Mouse (Mus musculus): Measurements from ENCODE around the gene Spata31d1a. TPM values are rescaled to one million over a fixed set of nuclear protein-coding genes. Genes with fewer than 3 reads are reported as not detected.

The Spata31d1a gene
- polyA plus RNA-seq, 1 experiment from 2014 or later, result 0.20 TPM

DNA sequence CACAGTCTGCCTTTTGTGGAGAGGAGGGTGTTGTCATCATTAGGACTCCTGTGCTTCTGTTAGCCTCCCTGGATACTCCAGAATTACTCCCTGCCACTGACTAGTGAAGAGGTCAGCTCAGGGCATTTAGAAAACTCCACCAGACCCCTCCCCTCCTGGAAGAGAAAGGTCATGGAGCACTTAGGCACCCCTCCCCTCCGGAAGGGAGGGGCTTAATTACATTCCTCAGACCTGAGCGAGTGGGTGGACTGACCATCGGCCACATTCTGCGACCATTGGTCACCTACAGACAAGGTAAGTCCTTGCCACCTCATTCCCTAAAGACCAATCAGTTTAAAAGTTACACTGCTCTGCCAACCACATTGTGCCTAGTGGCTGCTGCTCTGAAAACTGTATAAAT, 30.8 kb downstream of the Spata31d1a start:
- H3K27ac ChIP-seq, result no peak overlapping the region
- no peak for ATAC-seq (ENCODE audit: insufficient number of reproducible peaks, insufficient read depth, low FRiP score, low TSS enrichment, low read depth)
- H3K4me2 ChIP-seq, result no peak overlapping the region
- H3K4me1 ChIP-seq, result peaks cover 5% of the 10 kb centered on the region
- no peak overlapping the region for H3K4me3 ChIP-seq
- 38% methylated on average over 4 of the region's 4 CpGs for WGBS
- H3K9ac ChIP-seq, result no peak overlapping the region
- no peaks in the 10 kb centered on the region for H3K36me3 ChIP-seq
- no peaks in the 10 kb centered on the region for H3K9me3 ChIP-seq
- no peaks in the 10 kb centered on the region for H3K27me3 ChIP-seq

DNA sequence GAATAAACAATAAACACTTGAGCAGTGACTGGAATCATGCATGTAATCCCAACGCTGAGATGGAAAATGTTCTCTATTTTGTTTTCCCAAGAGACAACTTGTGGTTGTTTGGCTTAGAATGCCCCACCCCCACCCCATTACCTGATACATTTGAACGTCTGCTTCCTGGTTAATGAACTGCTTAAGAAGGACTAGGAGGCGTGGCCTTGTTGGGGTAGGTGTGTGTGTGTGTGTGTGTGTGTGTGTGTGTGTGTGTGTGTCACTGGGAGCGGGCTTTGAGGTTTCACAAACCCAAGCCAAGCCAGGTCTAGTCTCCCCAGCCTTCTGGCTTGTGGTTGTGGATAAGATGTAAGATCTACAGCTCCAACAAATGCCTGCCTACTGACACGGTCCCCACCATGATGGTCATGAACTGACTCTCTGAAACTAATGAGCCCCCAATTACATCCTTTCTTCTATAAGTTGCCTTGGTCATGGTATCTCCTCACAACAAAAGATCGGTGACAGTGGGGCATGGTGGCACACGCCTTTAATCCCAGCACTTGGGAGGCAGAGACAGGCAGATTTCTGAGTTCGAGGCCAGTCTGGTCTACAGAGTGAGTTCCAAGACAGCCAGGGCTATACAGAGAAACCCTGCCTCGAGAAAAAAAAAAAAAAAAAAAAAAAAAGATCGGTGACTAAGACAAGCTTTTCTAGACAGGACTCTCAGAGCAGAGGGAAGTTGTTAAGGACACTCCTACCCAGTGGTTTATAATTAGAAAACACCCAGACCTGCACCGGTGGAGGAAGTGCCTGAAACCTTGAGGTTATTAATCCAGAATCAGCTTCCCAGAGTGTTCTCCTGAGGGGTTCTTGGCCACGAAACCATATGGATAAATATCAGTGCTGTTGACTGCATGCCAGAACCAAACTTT, 33.6 kb downstream of the Spata31d1a start:
- Histone ChIP-seq H3K27ac (no peak overlapping the region), H3K4me3 (no peak overlapping the region), H3K27me3 (no peaks in the 10 kb centered on the region), H3K4me1 (peaks cover 17% of the 10 kb centered on the region), H3K36me3 (no peaks in the 10 kb centered on the region), H3K4me2 (no peak overlapping the region), H3K9ac (no peak overlapping the region), H3K9me3 (no peaks in the 10 kb centered on the region)
- ATAC-seq (ENCODE audit: insufficient number of reproducible peaks, insufficient read depth, low FRiP score, low TSS enrichment, low read depth), result no peak
- 69% methylated on average over 12 of the region's 12 CpGs for WGBS

DNA sequence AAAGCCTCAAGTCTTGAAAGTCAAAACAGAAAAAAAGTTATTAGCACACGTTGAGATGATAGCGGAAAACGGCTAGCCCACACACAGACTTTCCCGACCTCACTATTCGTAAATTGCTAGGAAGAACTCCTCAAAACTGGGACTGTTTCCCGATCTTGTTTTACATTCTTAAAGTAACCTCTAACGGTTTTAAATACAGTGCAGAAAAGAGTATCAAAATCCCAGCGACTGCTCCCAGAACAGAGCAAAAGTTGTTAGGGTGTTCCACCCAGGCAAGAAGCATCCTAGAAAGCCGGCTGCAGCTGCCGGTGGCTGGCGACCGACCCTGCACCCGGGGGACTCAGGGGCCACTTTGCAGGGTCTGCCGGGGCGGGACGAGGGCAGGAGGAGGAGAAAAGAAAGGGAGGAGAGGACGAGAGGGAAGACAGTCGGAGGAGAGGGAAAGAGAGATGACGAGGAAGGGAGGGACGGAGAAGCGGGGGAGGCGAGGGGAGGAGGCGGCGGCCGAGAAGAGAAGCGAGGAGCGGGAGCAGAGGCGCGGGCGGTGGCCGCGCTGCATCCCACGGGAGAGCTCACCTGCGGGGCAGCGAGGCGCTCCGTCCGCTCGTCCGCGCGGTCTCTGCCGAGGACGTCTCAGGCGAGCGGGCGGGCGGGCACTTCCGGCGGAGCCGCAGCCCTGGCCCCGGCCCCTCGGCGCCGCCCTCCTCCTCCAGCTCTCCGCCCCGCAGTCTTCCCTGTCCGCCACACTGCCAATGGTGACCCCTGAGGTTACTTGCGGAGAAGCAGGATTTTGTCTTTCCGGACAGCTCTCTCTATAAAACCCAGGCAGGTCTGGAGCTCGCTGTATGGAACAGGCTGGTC, 34.7 kb downstream of the Spata31d1a start, which contains the start of gene Golm1:
Gene Golm1, minus strand, starts transcription at position 661 of the 861 bp plus-strand sequence.
- peak within 1 kb of the TSS; percentile 79 for H3K4me2 ChIP-seq
- H3K9me3 ChIP-seq, result no peaks in the 10 kb centered on the region
- ATAC-seq (ENCODE audit: insufficient number of reproducible peaks, insufficient read depth, low FRiP score, low TSS enrichment, low read depth), result 0 out of 2 replicates have a peak, but pooled peaks have one; percentile 27
- peak within 1 kb of the TSS; percentile 85 for H3K27ac ChIP-seq
- H3K4me3 ChIP-seq, result peak within 1 kb of the TSS; percentile 71
- no peaks in the 10 kb centered on the region for H3K27me3 ChIP-seq
- no peaks in the 10 kb centered on the region for H3K36me3 ChIP-seq
- under 1% methylated on average over 49 of the region's 61 CpGs for whole genome bisulfite sequencing
- peak within 1 kb of the TSS; percentile 83 for H3K9ac ChIP-seq
- peaks cover 17% of the 10 kb centered on the region for H3K4me1 ChIP-seq

DNA sequence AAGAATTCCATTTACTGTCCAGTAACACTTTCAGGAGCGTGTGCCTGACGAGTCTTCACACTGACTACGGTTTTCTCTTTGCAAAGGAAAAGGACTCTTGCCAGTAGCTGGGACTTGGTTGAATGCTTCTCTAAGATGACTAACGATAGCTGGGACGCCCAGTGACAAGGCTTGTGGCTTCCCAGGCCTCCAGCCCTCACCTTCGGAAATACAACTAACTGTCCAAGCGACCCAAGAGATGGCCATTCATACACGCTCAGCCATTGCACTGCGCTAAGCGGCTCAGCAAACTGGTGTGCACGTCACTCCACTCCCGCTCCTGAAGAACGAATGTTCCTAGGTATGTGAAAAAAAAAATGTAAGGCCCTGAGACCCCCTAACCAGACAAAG, 35.4 kb downstream of the Spata31d1a start:
- H3K4me1 ChIP-seq, result peaks cover 19% of the 10 kb centered on the region
- peak overlapping the region; percentile 79 for H3K4me2 ChIP-seq
- peak overlapping the region; percentile 85 for H3K27ac ChIP-seq
- no peak for ATAC-seq (ENCODE audit: insufficient number of reproducible peaks, insufficient read depth, low FRiP score, low TSS enrichment, low read depth)
- H3K9me3 ChIP-seq, result no peaks in the 10 kb centered on the region
- WGBS, result under 1% methylated on average over 13 of the region's 13 CpGs
- H3K36me3 ChIP-seq, result no peaks in the 10 kb centered on the region
- peak overlapping the region; percentile 83 for H3K9ac ChIP-seq
- peak overlapping the region; percentile 71 for H3K4me3 ChIP-seq
- no peaks in the 10 kb centered on the region for H3K27me3 ChIP-seq

DNA sequence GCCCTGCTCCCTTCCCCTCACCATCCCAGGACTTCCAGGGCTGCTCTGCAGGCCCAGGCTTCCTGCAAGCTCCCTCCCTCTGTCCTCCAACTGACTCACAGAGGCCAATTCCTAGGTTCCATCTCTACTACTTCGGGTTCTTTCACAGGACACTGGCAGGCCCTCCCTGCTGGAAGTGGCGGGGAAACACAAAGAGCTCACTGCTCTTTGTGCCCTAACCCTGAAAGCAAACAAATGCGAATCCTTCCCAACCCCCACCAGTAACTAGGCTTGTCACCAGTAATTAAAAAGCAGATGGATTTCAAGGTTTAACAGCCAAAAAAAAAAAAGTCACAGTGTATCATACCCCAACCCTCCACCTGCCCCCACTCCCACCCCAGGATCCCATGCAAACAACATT, 35.9 kb downstream of the Spata31d1a start:
- Histone ChIP-seq H3K27ac (0 out of 2 replicates have a peak overlapping the region, but pooled peaks have one; percentile 28), H3K4me1 (peaks cover 21% of the 10 kb centered on the region), H3K36me3 (no peaks in the 10 kb centered on the region), H3K4me2 (peak overlapping the region; percentile 79), H3K9ac (peak overlapping the region; percentile 83), H3K4me3 (peak overlapping the region; percentile 71), H3K9me3 (no peaks in the 10 kb centered on the region), H3K27me3 (no peaks in the 10 kb centered on the region)
- WGBS, result 6% methylated on average over 3 of the region's 3 CpGs
- ATAC-seq (ENCODE audit: insufficient number of reproducible peaks, insufficient read depth, low FRiP score, low TSS enrichment, low read depth), result no peak

DNA sequence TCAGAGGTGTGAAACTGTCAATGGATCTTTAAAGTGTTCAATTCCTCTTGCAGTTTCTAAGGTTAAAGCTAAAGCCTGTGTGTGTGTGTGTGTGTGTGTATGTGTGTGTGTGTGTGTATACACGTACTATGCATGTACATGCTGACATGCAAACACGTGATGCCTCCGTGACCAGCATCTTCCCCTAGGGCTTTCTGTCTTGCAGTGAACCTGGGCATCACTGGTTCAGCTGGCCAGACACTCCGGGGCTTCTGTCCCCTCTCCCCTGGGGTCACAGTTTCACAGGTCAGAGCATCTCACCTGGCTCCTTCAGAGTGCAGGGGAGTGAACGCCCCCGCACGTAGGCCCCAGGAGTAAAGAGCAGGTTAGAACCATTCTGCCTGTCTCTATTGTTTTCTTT, 36.5 kb downstream of the Spata31d1a start:
- no peak for ATAC-seq (ENCODE audit: insufficient number of reproducible peaks, insufficient read depth, low FRiP score, low TSS enrichment, low read depth)
- no peak overlapping the region; the same call in 1 of the 2 replicates for H3K9ac ChIP-seq
- H3K27me3 ChIP-seq, result no peaks in the 10 kb centered on the region
- no peak overlapping the region for H3K4me3 ChIP-seq
- no peak overlapping the region for H3K27ac ChIP-seq
- H3K4me1 ChIP-seq, result peaks cover 21% of the 10 kb centered on the region
- 33% methylated on average over 7 of the region's 7 CpGs for WGBS
- H3K4me2 ChIP-seq, result peak overlapping the region; percentile 79
- H3K36me3 ChIP-seq, result no peaks in the 10 kb centered on the region
- no peaks in the 10 kb centered on the region for H3K9me3 ChIP-seq

DNA sequence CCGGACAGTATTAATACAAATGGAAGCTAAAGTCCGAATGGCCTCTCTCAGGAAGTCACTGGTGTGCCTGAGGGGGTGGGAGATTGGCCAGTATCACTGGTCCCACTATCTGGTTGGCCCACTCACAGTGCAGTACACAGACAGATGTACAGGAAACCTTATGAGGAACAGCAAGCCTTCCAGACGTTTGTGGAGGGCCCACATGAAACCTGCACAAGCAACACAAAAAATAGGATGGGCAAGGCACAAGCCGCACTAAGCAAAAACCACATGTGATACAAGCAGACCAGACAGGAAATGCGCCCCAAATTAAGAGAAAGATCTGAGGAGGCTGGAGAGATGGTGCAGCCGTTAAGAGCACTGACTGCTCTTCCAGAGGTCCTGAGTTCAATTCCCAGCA, 37.9 kb downstream of the Spata31d1a start:
- Histone ChIP-seq H3K4me1 (peaks cover 24% of the 10 kb centered on the region), H3K27me3 (no peaks in the 10 kb centered on the region), H3K9ac (no peak overlapping the region), H3K27ac (no peak overlapping the region), H3K9me3 (no peaks in the 10 kb centered on the region), H3K4me2 (no peak overlapping the region), H3K4me3 (no peak overlapping the region), H3K36me3 (no peaks in the 10 kb centered on the region)
- WGBS, result 48% methylated on average over 6 of the region's 6 CpGs
- no peak for ATAC-seq (ENCODE audit: insufficient number of reproducible peaks, insufficient read depth, low FRiP score, low TSS enrichment, low read depth)

DNA sequence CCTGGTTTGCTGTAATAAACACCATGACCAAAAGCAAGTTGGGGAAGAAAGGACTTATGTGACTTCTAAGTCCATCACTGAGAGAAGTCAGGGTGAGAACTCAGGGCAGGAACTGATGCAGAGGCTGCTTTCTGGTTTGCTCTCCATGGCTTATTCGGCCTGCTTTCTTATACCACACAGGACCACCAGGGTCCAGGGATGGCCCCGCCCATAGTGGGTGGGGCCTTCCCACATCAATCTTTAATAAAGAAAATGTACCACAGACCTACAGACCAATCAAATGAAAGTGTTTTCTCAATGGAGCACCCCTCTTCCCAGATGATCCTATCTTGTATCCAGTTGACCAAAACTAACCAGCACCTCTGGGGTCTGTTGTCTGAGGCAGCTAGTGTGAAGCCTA, 38.6 kb downstream of the Spata31d1a start:
- 69% methylated on average over 2 of the region's 2 CpGs for WGBS
- no peak overlapping the region for H3K27ac ChIP-seq
- H3K4me2 ChIP-seq, result no peak overlapping the region
- H3K36me3 ChIP-seq, result 0 out of 2 replicates have a peak, but pooled peaks cover 1% of the 10 kb centered on the region
- H3K9me3 ChIP-seq, result no peaks in the 10 kb centered on the region
- H3K4me1 ChIP-seq, result peaks cover 24% of the 10 kb centered on the region
- no peak for ATAC-seq (ENCODE audit: insufficient number of reproducible peaks, insufficient read depth, low FRiP score, low TSS enrichment, low read depth)
- no peak overlapping the region for H3K4me3 ChIP-seq
- H3K27me3 ChIP-seq, result no peaks in the 10 kb centered on the region
- H3K9ac ChIP-seq, result no peak overlapping the region

DNA sequence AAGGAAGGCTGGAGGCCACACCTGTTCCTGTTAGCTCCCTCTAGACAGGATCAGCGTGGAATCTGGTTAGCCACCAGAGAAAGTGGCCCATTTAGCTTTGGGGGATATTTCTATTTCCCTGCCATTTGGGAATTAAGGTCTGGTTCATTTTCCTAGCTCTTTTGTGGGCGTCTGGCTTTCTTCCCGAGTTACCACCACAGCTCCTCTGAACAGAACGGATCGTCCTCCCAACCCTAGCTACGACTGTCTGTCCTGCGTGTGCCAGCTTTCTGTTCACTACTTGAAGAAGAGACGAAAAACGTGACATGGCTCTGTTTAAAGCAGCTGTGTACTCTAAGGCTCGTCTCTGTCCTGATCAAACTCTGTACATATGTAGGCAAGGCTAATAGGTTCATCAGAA, 40.2 kb downstream of the Spata31d1a start:
- Histone ChIP-seq H3K4me1 (peaks cover 24% of the 10 kb centered on the region), H3K9ac (no peak overlapping the region), H3K27ac (no peak overlapping the region), H3K27me3 (no peaks in the 10 kb centered on the region), H3K9me3 (no peaks in the 10 kb centered on the region), H3K4me3 (no peak overlapping the region), H3K36me3 (peaks cover 11% of the 10 kb centered on the region; the same call in 1 of the 2 replicates), H3K4me2 (no peak overlapping the region)
- no peak for ATAC-seq (ENCODE audit: insufficient number of reproducible peaks, insufficient read depth, low FRiP score, low TSS enrichment, low read depth)
- 84% methylated on average over 10 of the region's 10 CpGs for WGBS

DNA sequence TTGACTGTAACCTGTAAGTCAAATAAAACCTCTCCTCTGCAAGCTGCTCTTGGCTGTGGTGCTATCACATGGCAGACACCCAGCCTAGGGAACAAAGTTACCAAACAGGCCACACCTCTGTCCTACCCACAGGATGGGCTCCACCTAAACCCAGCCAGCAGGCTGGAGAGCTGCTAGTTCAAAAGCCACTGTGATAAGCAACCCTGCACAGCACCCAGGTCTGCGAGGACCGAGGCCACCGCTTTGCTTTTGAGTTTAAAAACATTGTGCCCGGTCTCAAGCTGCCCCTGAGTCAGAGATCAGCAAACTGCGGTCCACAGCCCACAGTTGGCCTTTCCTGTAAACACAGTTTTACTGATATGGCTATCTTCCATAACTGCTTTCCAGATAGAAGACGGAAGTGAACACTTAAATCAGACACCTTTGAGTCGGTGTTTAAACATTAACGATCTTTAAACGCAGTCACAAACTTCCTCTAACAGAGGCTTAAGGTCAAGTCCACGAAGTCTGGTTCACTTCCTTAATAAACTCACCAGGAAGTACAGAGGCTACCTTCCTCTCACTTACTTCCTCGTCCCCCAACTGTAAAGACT, 41.5 kb downstream of the Spata31d1a start:
- Histone ChIP-seq H3K36me3 (peaks cover 25% of the 10 kb centered on the region), H3K9ac (no peak overlapping the region), H3K4me2 (no peak overlapping the region), H3K27me3 (no peaks in the 10 kb centered on the region), H3K4me1 (peaks cover 18% of the 10 kb centered on the region), H3K9me3 (no peaks in the 10 kb centered on the region), H3K27ac (0 out of 2 replicates have a peak overlapping the region, but pooled peaks have one; percentile 5), H3K4me3 (no peak overlapping the region)
- WGBS, result 82% methylated on average over 11 of the region's 11 CpGs
- no peak for ATAC-seq (ENCODE audit: insufficient number of reproducible peaks, insufficient read depth, low FRiP score, low TSS enrichment, low read depth)

DNA sequence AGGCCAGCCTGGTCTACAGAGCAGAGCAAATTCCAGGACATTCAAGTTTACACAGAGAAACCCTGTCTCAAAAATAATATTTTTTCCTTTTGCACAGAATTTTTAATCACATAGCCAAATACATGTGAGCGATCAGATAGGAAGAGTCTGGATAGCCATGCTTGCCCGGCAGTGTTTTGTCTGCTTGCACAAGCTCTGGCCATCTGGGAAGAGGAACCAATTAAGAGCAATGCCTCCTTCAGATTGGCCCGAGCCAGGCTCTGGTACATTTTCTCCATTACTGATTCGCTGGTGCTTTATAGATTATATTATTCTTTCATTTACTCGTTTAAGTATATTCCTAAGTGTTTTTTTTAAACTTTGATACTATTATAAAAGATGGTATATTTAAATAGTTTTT, 42.4 kb downstream of the Spata31d1a start:
- ATAC-seq (ENCODE audit: insufficient number of reproducible peaks, insufficient read depth, low FRiP score, low TSS enrichment, low read depth), result no peak
- peaks cover 30% of the 10 kb centered on the region for H3K36me3 ChIP-seq
- no peak overlapping the region for H3K4me3 ChIP-seq
- WGBS, result 84% methylated on average over 5 of the region's 5 CpGs
- H3K4me2 ChIP-seq, result no peak overlapping the region
- H3K27me3 ChIP-seq, result no peaks in the 10 kb centered on the region
- no peak overlapping the region for H3K9ac ChIP-seq
- H3K9me3 ChIP-seq, result no peaks in the 10 kb centered on the region
- H3K4me1 ChIP-seq, result peaks cover 12% of the 10 kb centered on the region; the same call in 1 of the 2 replicates
- no peak overlapping the region for H3K27ac ChIP-seq

Measured in embryonic facial prominence, embryonic 13.5 days (tissue).